Mouse (Mus musculus): ENCODE results near the gene Fam110a.
"Not testable (repeated sequence)": the region's sequence is repeated elsewhere in the genome, so short reads cannot be mapped to it uniquely, and the experiment has no call there.

Fam110a gene

GRCm38 (mm10) chr2:151979470-151980354 lies at the start of gene Fam110a:
Gene Fam110a, minus strand, starts transcription at chr2:151980219.
- DNase-seq = peak; percentile 77 to 79

GRCm38 (mm10) chr2:152029252-152030082 lies 49.4 kb upstream of the Fam110a start:
- peak; percentile 54 to 63 for DNase-seq

- DNase-seq = no peak
Measured at GRCm38 (mm10) chr2:152024883-152025422, 44.9 kb upstream of the Fam110a start.

- DNase-seq = no peak
Measured at GRCm38 (mm10) chr2:152022022-152022421, 42.0 kb upstream of the Fam110a start.

DNA sequence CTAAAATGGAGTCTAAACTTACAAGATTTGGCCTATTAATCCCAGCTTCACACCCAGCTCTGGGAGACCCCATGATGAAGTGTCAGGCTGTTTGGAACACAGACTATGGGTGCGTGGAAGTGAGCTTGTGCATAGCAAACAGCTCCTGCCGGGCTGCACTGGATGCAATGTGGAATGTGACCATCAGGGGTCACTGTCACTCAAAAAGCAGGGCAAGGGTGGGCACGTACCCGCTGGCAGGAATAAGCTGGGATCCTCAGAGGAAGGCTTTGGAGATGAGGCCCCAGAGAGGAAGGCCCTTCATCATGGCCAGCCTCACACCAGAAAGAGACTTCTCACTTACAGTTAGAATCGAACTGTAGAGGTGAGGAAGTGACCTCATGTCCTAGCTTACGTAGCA lies 40.2 kb upstream of the Fam110a start:
- no peak for DNase-seq

DNA sequence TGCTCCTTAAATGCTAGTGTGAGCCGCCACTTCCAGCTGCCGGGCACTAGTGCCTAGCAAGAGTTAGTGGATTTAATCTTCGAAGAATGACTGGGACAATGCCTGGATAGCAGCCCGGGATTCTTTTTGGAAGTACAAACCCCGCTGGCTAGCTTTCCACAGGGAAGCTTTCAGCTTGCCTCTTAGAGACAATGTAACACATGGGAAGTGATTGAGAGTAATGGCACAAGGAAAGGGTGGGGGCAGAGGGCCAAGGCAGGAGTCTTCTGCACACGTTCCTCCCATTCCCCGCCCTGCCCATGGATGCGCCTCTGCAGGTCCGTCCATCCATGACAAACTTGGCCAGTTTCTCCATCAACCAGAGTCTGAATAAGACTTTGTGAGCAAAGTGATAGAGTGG lies 36.6 kb upstream of the Fam110a start:
- no peak for DNase-seq

- DNase-seq = no peak
Measured at GRCm38 (mm10) chr2:152015997-152016396, 36.0 kb upstream of the Fam110a start.

DNA sequence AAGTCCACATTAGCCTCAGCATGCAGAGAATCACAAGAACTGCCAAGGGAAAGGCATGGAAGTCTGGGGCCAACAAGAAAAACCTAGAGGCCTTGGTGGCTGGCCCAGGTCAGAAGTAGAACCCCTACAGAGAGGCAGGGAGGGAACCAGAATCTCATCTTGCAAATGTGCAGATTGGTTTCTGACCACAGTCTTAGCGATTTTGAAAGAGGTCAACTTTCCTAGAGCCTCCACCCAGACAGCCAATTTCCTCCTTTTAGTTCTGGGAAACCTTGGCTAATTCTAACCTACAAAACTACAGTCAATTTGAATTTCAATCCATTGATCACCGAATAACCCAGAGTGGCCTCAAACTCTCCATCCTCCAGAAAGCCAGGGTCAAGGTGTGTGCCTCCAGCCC lies 32.7 kb upstream of the Fam110a start:
- no peak for DNase-seq

GRCm38 (mm10) chr2:152012222-152012621 lies 32.2 kb upstream of the Fam110a start:
- no peak for DNase-seq

- no peak for DNase-seq
Measured at GRCm38 (mm10) chr2:152011724-152012123, 31.7 kb upstream of the Fam110a start.

DNA sequence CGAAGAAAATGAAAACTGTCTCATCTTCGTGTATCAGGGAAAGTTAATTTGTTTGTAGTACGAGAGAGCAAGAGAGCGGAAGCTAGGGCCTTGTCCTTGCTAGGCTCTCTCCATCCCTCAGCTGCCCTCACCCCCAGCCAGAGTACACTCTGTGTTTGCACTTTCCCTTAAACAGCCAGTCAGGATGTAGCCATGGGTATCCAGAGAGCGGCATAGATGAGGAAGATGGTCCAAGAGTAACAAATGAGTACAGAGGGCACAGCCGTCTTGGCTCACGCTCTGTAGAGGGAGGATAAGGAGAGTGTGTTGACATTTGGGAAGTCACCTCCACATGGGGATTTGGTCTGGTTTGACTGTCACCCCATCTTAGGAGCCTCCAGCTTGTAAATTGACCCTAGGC lies 30.6 kb upstream of the Fam110a start:
- no peak for DNase-seq

- no peak for DNase-seq
Measured at GRCm38 (mm10) chr2:152010251-152010650, 30.2 kb upstream of the Fam110a start.

DNA sequence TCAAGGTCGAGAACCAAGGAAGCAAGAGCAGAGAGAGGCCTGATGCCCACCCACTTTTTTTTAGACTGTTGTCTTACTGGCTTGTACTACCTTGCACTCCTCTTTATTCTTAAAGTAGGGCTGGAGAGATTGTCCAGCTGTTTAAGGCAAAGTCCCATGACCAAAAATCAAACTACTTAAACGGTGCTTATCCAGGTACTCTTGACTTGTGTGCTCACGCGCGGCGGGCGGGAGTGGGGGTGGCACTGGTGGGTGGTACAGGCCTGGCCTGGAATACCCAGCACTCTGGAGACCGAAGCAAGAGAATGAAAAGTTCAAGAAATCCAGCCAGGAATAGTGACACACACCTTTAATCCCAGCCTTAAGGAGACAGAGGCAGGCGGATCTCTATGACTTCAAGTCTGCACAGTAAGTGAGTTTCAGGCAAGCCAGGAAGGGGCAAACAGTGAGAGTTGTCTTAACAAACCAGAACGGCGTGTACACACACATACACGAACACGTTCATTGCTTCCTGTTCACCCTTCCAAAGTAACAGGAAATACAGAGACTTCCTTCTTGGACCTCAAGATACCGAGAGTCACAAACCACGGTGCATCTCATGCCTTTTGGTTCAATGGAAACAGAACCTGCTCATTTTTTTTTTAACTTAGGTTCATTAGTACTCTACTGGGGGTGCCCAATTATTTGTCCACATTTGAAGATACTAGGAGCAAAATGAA lies 29.2 kb upstream of the Fam110a start:
- no peak for DNase-seq

- DNase-seq = no peak
Measured at GRCm38 (mm10) chr2:152007783-152008182, 27.8 kb upstream of the Fam110a start.

DNA sequence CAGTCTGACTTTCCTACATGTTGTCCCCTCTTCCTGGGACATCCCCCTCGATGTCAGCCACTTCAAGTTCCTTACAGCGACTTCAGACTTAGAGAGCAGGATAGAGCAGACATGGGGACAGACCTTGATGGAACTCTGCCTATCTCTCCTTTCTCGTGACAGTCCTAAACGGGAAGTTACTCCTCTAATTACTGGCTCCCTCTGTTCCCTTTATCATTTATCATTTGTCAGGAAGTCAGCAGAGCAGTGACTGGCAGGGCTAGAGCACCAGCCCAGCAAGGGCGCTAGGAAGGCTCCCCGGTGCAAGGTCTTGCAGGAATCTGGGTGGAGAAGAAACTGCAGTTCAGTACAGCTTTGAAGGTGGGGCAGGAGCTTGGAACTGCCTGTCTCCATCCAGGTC lies 22.5 kb upstream of the Fam110a start:
- DNase-seq = no peak

GRCm38 (mm10) chr2:152000735-152001134 lies 20.7 kb upstream of the Fam110a start:
- DNase-seq = no peak

DNA sequence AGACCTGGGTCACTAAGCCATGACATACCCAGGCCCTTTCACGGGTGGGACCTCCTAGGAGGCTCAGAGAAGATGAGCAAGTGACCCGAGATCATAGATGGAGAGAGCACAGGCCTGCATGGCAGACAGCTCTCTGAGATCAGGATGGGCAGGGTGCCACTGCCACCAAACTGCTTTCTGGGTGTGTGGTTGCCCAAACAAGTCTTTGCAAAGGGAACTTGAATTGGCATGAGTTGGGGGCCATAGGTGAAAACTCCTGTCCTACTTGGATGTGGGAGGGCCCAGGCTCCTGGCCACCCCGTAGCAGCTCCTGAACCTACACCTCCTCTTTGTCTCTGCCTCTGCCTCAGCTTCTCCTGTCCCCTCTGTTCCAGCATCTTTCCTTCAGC lies 20.3 kb upstream of the Fam110a start:
- no peak for DNase-seq

DNA sequence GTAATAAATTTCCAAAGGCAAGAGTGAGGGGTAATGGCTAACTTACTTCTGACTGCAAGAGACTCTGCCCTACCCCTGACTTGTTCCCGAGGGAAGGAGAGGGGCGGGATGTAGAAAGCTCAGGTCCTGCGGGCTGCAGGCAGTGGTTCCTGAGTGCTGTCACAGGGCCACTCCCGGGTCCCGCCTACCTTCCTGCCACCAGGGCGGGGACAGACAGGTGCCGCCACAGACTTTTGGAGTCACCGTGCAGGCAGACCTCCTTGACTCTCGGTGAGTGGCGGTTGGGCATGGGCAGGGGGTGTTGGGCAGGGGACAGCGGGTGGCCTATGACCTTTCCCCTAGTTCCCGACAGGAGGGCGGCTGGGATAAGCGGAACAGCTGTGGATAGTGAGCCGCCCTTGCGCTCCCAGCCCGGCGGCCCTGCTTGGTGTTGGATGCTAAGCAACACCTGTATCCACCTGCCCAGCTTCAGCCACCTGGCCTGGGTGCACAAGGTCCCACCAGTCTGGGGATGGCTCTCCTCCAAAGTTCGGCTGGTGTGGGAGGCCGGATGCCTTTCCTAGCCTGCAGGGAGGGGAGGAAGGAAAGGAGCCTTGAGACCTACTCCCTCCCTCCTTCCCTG lies 19.8 kb upstream of the Fam110a start:
- no peak for DNase-seq

GRCm38 (mm10) chr2:151998932-151999331 lies 18.9 kb upstream of the Fam110a start:
- no peak for DNase-seq

- DNase-seq = no peak
Measured at GRCm38 (mm10) chr2:151998505-151998899, 18.5 kb upstream of the Fam110a start.

GRCm38 (mm10) chr2:151997776-151998504 lies 17.9 kb upstream of the Fam110a start:
- no peak for DNase-seq

DNA sequence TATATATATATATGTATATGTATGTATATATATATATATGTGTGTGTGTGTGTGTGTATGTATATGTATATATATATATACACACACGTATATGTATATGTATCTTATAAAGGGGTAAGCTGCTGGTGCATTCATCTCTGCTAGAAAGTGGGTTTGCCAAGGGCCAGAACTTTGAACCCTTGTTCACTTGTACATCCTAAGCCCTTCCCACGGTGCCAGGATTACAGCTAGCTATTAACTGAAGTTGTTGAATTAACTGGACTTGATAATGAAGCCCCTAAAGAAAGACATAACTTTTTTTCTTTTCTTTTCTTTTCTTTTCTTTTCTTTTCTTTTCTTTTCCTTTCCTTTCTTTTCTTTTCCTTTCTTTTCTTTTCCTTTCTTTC lies 17.2 kb upstream of the Fam110a start:
- not testable (repeated sequence) for DNase-seq

All from thymus, adult 18-20 months (tissue).